Mouse (Mus musculus): ENCODE measurements around the gene Clpsl2. TPM values are rescaled to one million over a fixed set of nuclear protein-coding genes. Genes with fewer than 3 reads are reported as not detected.

The Clpsl2 gene
- total RNA-seq, 2 experiments from 2014 or later: not detected

DNA sequence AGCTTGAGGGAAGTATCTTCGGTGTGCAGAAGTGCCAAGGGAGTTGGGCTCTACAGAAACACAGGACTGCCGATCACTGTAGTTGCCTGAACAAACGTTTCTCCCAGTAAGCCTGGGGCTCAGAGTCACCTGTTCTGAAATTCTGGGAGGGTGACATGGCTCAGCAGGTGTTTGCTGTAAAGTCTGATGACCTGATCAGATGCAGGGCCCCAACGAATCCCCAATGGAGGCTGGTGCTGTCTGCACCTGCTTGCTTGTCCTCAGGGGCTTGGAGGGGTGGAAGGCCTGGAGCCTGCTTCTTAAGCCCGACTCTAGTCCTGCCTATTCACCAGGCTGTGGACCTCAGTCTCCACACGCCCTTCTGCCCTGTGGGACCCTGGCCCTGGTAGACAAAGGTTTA lies 8.6 kb downstream of the Clpsl2 start:
- DNase-seq (ENCODE audit: low spot score in 2 of 2): no peak

DNA sequence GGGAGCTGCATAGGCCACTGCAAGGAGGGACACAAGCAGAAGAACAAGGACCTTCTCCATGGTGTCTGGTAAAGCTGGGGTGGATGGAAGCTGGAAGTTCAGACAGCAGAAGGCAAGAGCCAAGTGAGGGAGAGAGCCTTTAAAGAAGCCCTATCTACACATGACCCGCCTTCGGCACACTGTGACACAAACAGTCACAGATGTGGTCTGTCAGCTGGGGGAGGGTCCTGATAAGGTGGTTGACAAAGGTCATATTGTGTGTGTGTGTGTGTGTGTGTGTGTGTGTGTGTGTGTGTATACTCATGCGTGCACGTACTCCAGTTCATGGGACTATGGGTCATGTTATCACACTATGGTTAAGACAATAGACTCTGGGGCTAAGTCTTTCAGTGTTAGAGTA lies 11.4 kb downstream of the Clpsl2 start, which contains the start of gene Clps:
TSS of gene Clps (minus strand) at position 169 of the 400 bp plus-strand sequence.
- no peak for DNase-seq (ENCODE audit: low spot score in 2 of 2)

DNA sequence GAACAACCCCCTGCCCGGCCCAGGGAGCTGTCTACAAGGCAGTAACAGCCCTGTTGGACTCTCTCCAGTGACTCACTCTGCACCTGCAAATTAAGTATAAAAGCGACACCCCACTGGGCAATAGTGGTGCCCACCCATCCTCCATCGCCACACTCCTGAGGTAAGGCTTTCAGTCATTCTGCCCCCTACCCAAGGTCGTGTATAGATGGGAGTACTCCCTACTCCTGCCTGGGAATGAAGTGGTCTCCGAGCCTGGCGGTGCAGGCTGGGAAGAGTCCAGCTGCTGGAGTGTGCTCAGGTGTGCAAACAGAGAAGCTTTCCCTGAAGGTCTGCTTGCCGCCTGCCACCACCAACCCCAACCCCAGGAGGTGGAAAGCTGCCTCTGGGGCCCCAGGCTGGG lies 12.4 kb downstream of the Clpsl2 start:
- DNase-seq (ENCODE audit: low spot score in 2 of 2): no peak

DNA sequence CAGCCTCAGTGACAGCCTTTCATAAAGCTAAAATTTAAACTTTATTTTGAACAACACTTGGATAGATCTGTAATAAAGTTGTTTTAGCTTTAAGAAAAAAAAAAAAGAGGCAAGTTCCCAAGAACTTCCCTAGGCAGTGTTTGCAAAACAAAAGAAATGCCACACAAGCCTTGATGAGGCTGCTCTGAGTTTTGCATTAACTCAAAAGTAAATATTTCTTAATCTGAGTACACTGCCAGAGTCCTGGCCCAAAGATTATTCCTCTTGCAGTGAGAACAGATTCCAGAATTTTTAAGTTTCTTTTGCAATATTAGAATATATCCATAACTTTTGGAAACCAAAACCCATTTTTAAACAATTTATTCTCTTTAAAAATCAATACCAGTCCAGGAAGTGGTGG lies 16.0 kb downstream of the Clpsl2 start:
- no peak for DNase-seq (ENCODE audit: low spot score in 2 of 2)

DNA sequence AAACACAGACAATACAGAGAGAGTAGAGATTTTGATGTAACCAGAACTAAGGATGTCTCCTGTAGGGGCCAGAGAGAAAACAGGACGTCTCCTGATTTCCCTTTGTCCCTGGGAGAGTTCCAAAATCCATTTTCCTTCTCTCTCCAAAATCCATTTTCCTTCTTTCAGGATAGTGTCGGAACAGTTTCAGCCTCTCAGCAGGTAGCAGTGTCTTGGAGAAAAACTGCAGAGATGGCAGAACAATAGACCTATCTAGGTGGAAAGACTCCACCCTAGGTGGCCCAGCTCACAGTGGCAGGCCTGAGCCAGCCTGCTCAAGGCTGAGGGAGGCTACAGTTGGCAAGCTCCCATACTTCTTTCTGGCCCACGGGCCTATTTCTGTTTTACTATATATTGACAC lies 18.3 kb downstream of the Clpsl2 start:
- no peak for DNase-seq (ENCODE audit: low spot score in 2 of 2)

DNA sequence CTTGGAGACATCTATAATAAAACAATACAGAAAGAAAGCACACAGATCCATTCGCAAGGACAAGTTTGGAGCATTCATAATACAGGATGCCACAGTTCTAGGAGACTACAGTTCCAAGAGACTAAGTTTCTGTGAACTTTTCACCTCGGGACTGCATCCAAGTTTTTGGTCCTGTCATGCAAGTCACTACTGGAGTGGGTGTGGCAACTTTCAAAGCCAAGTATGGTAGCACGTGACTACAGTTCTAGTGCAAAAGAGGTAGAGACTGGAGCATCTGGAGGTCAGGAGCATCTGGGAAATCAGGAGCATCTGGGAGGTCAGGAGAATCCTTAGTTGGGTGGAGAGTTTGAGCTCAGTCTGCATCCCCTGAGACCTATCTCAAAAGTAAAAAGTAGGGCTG lies 22.7 kb downstream of the Clpsl2 start:
- DNase-seq (ENCODE audit: low spot score in 2 of 2): no peak

DNA sequence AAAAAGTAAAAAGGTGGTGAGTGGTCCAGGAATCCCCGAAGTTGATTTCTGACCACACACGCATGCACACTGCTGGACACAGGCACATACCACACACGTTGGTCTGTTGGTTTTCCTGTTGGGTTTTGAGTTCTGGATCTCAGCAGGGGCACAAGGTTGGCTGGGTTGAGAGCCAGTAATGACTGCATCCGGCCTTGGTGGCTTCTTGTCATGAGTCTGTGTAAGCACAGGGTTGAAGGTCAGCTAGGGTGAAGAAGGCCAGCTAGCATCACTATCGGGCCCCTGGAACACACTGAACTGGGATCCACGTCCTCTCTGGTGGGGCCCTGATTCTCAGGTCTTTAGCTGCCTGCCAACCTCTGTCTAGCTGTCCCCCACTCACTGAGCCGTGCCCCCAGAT lies 23.3 kb downstream of the Clpsl2 start:
- DNase-seq (ENCODE audit: low spot score in 2 of 2): no peak

DNA sequence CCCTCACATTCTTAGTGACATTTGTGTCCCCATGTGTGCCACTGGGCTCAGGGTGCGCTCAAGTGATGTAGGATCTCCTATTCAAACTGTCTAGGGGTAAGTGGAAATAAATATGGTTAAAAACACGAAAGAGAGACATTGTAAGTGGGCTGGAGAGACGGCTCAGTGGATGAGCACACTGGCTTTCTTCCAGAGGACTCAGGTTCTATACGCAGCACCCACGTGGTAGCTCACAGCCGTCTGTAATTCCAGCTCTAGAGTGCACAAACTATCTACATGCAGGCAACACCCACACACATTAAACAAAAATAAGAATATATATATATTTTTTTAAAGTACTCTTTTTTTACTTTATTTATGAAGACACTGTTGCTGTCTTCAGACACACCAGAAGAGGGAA lies 23.7 kb downstream of the Clpsl2 start:
- no peak for DNase-seq (ENCODE audit: low spot score in 2 of 2)

DNA sequence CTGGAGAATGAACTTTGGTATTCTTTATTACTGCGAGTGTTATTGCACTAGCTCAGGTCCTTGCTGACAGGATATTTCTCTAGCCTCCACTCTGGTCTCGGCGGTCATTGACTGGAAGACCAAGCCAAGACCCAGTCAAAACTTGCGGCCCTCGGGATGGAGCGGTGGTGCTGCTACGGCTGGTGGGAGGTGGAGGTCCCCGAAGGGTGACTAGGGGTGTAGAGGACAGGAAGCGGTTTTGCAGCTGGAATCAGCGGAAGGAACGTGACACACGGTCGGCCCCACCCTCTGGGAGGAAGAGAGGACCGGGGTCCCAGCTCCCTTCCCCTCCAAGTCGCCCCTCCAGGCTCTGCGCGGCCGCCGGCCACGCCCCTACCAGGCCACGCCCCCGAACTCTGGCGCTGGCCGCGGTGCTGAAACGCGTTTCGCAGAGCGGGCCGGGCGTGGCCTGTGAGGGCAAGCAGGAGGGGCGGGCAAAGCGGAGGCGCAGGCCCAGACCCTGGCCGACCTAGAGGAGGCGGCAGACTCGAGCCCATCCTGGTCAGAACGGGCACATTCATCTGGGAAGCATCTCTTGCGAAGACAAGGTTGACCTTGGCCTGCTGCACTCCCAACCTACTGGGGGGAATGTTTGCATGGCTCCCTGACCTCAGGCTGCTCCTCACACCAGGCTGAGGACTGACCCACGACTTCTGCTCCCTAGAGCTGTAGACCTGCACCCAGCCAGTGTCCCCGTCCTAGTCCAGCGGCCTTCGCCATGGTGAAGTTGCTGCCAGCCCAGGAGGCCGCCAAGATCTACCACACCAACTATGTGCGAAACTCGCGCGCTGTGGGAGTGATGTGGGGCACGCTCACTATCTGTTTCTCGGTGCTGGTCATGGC lies 26.3 kb downstream of the Clpsl2 start, which contains the start of gene Lhfpl5:
TSS of gene Lhfpl5 (plus strand) at position 398 of the 882 bp plus-strand sequence.
- DNase-seq (ENCODE audit: low spot score in 2 of 2): peak; percentile 39 to 46

DNA sequence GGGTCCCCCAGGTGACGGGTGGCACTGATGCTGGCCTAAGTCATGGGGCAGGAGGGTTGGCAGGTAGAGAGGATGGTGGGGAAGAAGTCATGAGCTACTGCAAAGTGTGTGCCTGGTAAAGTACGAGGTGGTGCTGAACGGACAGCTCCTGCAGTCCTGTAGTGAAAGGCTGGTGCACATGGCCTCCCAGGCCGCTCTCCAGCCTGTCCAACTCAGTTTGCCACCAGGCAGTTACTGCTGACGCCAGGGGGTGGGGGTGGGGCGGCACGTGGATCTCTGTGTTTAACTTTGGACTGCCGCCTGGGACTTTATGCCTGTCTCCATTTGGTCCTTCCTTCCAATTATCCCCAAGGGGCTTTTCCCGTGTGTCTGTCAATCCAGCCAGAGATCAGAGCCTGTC lies 31.2 kb downstream of the Clpsl2 start:
- peak; percentile 32 to 71 for DNase-seq (ENCODE audit: low spot score in 2 of 2)

DNA sequence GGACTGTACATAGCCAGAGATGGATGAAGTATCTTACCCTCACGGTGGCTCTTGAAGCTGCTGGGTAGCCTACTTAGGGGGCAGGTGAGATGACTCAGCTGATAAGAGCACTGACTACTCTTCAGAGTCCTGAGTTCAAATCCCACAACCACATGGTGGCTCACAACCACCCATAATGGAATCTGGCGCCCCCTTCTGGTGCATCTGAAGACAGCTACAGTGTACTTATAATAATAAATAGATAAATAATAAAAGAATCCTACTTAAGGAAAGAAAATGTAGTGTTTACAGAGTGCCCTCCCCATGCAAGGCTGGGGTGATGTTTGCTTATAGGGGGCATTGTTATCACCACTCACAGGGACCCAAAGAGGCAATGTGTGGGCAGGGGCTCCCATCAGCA lies 31.8 kb downstream of the Clpsl2 start:
- no peak for DNase-seq (ENCODE audit: low spot score in 2 of 2)

DNA sequence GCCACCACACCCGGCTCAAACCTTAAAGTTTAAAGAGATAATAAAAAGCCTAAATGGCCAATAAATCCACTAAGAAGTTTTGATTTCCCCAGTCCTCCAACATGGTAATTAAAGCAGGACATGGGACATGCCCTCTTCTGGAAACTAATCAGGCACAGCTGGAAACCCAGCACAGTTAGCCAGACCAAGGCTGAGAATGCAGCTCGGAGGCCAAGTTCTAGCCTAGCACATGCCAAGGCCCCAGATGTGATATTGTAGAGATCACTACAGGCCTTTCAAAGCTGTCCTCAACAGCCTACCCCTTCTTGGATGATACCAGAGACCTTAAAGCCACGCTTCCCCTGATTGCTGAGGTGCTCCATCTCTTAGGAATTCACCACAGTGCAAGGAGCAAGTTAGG lies 37.3 kb downstream of the Clpsl2 start:
- no peak for DNase-seq (ENCODE audit: low spot score in 2 of 2)

DNA sequence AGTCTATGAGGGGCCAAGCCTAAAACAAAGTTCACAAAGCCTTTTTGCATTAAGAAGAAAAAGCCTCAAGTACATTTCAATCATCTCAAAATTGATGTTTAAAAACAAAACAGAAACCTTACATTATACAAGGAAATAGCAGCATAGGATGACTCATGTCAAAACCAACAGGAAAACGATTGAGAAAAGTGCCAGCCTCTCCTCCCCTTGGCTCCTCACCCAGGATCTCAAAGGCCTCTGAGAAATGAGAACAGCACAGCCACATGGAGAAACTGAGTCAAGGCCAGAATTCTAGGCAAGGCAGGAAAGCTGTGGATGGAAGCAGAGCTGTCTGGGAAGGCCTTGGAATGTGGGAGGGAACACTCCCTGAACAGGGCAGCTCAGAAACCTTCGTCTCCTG lies 39.4 kb downstream of the Clpsl2 start:
- DNase-seq (ENCODE audit: low spot score in 2 of 2): no peak

DNA sequence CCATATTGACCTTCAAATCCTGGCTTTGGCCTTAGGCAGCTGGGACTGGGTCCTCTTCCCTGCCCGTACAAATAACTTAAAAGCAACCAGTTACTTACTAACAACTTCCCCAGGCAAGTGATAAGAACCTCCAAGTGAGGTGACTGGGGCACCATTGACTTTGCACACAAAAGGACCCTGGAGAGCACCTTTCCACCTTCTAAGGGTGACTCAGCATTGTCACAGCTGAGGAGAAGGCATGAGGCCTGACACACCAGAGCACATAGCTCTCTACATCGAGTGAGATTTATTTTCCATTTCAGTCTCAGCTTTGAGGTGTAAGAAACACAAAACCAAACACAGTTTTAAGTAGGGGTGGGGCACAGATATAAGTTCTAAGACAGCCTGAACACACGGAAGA lies 41.4 kb downstream of the Clpsl2 start:
- DNase-seq (ENCODE audit: low spot score in 2 of 2): no peak

DNA sequence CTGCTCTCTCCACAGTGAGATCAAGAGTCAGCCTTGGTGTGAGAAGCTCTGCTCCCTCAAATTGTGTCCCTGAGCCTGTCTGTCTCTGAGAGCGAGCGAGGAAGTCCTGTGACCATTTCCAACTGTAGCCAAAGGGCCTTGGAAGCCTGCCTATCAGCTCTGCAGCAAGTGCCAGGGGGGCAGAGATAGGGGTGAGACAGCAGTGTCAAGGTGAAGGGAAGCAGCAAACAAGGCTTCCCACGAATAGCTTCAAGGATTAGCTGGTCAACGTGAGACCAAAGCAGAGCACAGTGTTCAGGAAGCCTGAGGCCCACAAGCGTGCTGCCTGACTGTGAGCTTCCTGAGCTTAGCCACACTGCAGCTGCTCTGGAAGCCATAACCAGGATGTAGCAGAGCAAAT lies 42.3 kb downstream of the Clpsl2 start:
- no peak for DNase-seq (ENCODE audit: low spot score in 2 of 2)

DNA sequence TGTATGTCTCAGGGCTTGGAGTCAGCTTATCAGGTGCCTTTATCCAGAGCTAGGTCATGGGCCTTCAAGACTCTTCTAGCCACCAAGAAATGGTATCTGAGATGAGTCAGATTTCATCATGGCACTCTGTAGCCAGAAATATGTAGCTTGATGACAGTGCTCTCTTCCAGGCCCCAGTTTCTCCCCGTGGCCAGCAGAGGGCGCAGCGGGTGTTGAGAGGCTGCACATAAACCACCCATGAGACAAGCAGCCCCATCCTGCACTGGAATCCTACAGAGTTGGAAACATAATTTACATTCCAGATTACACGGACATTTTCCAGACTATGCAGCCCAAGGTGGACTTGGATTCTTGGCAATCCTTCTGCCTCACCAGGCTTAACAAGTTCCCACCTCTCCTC lies 43.8 kb downstream of the Clpsl2 start:
- DNase-seq (ENCODE audit: low spot score in 2 of 2): peak; percentile 50 to 75

DNA sequence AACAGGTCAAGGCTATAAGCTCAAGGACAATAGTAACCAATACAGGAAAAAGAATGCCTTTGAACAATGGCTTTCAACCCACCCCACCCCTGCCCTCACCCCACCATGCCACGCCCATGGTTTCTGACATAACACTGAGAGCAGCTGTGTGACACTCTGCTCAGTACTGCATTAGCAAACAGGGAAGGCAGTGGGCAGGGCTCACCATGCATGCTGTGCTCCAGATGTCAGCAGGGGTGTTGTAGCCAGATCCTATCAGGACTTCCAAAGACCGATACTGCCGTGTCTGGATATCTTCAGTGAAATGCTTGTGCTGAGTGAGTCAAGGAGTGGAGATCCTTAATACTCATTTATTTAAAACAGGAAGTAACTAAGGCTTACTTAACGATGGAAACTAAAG lies 44.8 kb downstream of the Clpsl2 start:
- no peak for DNase-seq (ENCODE audit: low spot score in 2 of 2)

DNA sequence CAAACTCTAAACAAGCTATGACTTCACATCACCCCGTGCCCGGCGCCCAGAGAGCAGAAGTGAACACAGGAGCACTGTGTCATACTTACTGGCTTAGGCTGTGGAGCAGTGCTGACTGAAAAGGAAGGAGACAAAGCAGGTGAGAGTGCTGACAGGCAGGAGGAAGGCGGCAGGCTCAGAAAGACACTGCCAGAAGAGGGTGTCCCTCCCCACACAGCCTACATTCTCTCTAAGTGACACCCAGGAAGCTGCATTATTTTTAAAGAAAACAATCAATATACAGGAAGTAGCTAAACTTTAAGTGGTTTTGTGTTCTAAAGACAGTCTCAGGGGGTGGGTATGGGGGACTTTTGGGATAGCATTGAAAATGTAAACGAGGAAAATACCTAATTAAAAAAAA lies 51.6 kb downstream of the Clpsl2 start:
- DNase-seq (ENCODE audit: low spot score in 2 of 2): no peak

DNA sequence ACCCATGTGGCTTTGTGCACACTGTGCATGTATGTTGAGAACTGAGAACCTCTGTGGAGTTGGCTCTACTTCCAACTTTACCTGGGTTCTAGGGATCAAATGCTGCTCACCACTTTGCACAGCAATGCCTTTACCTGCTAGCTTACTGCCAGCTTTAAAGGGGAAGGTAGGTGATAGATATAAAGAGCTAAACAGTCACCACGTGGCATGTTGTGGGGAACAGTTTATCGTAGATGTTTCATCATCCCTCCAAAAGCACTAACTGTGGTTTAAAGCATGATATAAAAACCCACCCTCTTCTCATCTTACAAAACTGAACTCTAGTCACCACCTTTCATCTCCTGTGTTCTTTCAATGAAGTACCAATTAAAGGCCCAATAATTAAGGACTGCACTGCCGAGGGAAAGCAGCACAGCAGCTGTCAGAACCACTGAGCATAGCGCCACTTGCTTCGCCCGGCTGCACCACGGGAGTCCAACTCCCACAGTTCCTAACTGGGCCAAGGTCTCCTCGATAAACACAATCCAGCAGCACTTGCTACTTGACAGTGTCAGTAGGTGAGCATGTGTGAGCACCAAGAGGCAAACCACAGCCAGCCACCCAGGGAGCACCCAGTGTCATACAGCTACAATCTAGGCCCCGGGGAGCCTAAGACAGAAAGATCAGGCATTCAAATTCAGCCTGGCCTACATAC lies 52.5 kb downstream of the Clpsl2 start:
- no peak for DNase-seq (ENCODE audit: low spot score in 2 of 2)

Data from gastrocnemius, postnatal 4 days (tissue).